In the genomic region with DNA sequence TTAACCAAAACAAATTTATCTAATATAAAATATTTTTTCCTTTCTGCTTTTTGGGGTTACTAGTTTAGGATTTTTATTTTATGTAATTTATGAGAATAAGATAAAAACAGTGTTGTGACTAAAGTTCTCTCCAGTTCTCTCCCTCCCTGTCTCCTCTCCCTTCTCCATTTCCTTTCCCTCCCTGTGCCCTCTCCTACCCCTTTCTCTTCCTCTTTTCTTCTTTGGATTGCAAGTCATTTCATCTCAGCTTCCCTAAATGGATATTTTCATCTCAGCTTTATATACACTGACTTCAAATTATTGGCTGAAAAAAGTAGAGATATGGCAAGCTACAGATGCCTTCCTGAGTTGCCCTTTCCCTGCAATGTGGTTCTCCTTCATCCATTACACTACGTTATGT, we compare ENCODE assay signal across 29 mouse cellular contexts. TPM values are rescaled to one million over a fixed set of nuclear protein-coding genes. Genes with fewer than 3 reads are reported as not detected.
"Had no signal": no experiment of that assay in that cellular context is flagged by ENCODE, and none has a peak within 500 bp of the region (broad histone marks: within the 10 kb centered on the region; RNA-seq: fewer than 3 reads in every experiment).

No protein-coding gene starts in this region.

- H3K36me3 ChIP-seq: kidney, embryonic 15.5 days; liver, embryonic 13.5 days; midbrain, embryonic 12.5 days; midbrain, embryonic 15.5 days; neural tube, embryonic 12.5 days; neural tube, embryonic 15.5 days had no signal

- H3K9me3 ChIP-seq: kidney, embryonic 15.5 days; liver, embryonic 13.5 days; midbrain, embryonic 12.5 days; midbrain, embryonic 15.5 days; neural tube, embryonic 12.5 days; neural tube, embryonic 15.5 days had no signal

- H3K27me3 ChIP-seq: kidney, embryonic 15.5 days; liver, embryonic 13.5 days; midbrain, embryonic 12.5 days; midbrain, embryonic 15.5 days; neural tube, embryonic 12.5 days; neural tube, embryonic 15.5 days had no signal

- ATAC-seq: intestine, postnatal 0 days; midbrain, embryonic 15.5 days had no signal

- H3K9ac ChIP-seq: kidney, embryonic 15.5 days; liver, embryonic 13.5 days; midbrain, embryonic 12.5 days; midbrain, embryonic 15.5 days; neural tube, embryonic 12.5 days; neural tube, embryonic 15.5 days had no signal

- H3K4me1 ChIP-seq: kidney, embryonic 15.5 days; liver, embryonic 13.5 days; midbrain, embryonic 12.5 days; midbrain, embryonic 15.5 days; neural tube, embryonic 12.5 days; neural tube, embryonic 15.5 days had no signal

- DNase-seq: kidney, adult 2 months; kidney, postnatal 14 days; kidney, postnatal 4 days; layer of hippocampus, adult 9-11 months; layer of hippocampus, postnatal 36 days; liver, embryonic 13.5 days; lung, adult 2 months; right cerebral cortex, adult 18-20 months; right cerebral cortex, postnatal 14 days; right cerebral cortex, postnatal 4 days; thymus, postnatal 36 days had no signal

- H3K27ac ChIP-seq: kidney, embryonic 15.5 days; left cerebral cortex, adult 2 months; liver, embryonic 13.5 days; midbrain, embryonic 12.5 days; midbrain, embryonic 15.5 days; neural tube, embryonic 12.5 days; neural tube, embryonic 15.5 days; stomach, postnatal 0 days had no signal

- H3K4me2 ChIP-seq: kidney, embryonic 15.5 days; liver, embryonic 13.5 days; midbrain, embryonic 12.5 days; midbrain, embryonic 15.5 days; neural tube, embryonic 12.5 days; neural tube, embryonic 15.5 days had no signal

- H3K4me3 ChIP-seq: kidney, embryonic 15.5 days; left cerebral cortex, adult 2 months; liver, embryonic 13.5 days; midbrain, embryonic 12.5 days; midbrain, embryonic 15.5 days; neural tube, embryonic 12.5 days; neural tube, embryonic 15.5 days had no signal

RNA-seq across cellular contexts. Expression of a gene that starts 26.9 kb away (rescaled TPM):
- total RNA-seq: layer of hippocampus, adult 18-20 months; layer of hippocampus, postnatal 36 days; left cerebral cortex, adult 2 months; left cerebral cortex, postnatal 10 days; left cerebral cortex, postnatal 36 days; liver, adult 2 months had no signal
- polyA plus RNA-seq: kidney, embryonic 15.5 days; limb, embryonic 11.5 days; limb, embryonic 14.5 days; liver, adult 2 months; liver, embryonic 13.5 days; liver, embryonic 16.5 days; lung, adult 2 months; lung, embryonic 16.5 days; midbrain, embryonic 12.5 days; midbrain, embryonic 15.5 days; neural tube, embryonic 12.5 days; neural tube, embryonic 15.5 days; stomach, embryonic 14.5 days; stomach, postnatal 0 days; urinary bladder, adult 2 months had no signal
